Mouse (Mus musculus): ENCODE results near the gene Creb3l2. TPM values are rescaled to one million over a fixed set of nuclear protein-coding genes. Genes with fewer than 3 reads are reported as not detected.

Creb3l2 gene
- polyA plus RNA-seq, 1 experiment = 5.6 TPM

DNA sequence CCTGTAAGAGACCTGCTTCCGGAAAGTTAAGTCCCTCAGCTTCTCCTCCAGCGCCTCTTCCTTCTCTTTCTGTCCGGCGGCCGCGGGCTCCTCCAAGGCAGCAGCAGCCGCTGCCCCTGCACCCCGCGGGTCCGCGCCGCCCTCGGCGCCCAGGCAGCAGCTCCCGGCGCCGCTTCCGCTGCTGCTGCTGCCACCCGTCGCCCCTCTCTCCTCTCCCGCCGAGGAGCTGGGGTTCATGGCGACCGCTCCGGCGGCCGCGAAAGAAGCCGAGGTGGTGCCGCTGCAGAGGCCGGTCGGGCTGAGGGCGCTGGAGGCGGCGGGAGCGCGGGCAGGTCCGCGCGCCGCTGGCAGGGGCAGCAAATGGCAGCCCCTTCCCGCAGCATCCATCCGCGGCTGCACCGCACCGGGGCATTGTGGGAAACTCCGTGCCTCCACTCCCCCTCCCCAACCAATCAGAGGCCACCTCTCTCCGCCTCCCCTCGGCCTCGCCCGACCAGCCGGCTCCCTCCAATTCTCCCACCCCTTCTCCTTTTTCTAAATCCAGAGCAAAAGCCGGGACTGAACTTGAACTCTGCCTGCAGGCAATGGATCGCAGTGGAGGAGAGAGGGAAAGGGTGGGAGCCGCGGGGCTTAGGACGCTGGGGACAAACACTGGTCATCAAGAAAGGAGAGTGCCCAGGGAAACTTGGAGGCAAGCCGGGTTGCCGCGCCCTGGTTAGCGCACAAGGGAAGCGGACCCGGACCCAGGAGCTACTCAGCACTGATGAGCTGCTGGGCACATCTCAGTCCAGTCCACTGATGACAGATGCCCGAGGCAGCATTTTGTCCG, 142.2 kb downstream of the Creb3l2 start, which contains the start of gene Dgki:
TSS of gene Dgki (minus strand) at position 623 of the 829 bp plus-strand sequence.
- Histone ChIP-seq H3K4me1 (ENCODE audit: control insufficient read depth, insufficient read depth, low read length) (peaks cover 8% of the 10 kb centered on the region; the same call in 1 of the 2 replicates), H3K27ac (ENCODE audit: insufficient read depth, low read length) (peak within 1 kb of the TSS; percentile 96), H3K4me3 (ENCODE audit: insufficient read depth, low read length) (peak within 1 kb of the TSS; percentile 98)
- TF ChIP-seq POLR2A (IDR thresholded peaks at IDR 0.05; ENCODE audit: extremely low read depth, insufficient read depth, low read length) = peak; percentile 82
- TF ChIP-seq CTCF (IDR thresholded peaks at IDR 0.05; ENCODE audit: extremely low read depth, insufficient read depth, low read length) = no peak

DNA sequence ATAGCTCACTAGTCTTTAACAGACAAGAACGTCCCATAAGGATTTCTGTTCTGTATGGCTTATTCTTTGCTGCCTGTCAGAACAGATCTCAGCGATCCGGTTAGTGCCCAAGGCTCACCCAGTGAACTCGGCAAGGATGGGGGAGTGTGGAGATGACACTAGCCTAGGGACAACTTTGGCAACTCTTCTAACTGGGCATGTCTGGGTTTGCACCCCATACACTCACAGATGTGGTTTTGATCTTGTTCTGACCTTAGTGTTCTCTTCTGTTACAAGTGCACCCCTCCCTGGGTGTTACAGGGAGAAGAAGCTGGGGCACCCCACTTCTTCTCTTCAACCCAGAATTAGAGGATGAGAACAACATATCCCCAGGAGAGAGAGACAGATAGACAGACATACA, 143.0 kb downstream of the Creb3l2 start:
- Histone ChIP-seq H3K4me1 (ENCODE audit: control insufficient read depth, insufficient read depth, low read length) (peaks cover 12% of the 10 kb centered on the region; the same call in 1 of the 2 replicates), H3K27ac (ENCODE audit: insufficient read depth, low read length) (peak overlapping the region; percentile 96), H3K4me3 (ENCODE audit: insufficient read depth, low read length) (peak overlapping the region; percentile 98)
- TF ChIP-seq POLR2A (IDR thresholded peaks at IDR 0.05; ENCODE audit: extremely low read depth, insufficient read depth, low read length) = no peak
- no peak for TF ChIP-seq CTCF (IDR thresholded peaks at IDR 0.05; ENCODE audit: extremely low read depth, insufficient read depth, low read length)

DNA sequence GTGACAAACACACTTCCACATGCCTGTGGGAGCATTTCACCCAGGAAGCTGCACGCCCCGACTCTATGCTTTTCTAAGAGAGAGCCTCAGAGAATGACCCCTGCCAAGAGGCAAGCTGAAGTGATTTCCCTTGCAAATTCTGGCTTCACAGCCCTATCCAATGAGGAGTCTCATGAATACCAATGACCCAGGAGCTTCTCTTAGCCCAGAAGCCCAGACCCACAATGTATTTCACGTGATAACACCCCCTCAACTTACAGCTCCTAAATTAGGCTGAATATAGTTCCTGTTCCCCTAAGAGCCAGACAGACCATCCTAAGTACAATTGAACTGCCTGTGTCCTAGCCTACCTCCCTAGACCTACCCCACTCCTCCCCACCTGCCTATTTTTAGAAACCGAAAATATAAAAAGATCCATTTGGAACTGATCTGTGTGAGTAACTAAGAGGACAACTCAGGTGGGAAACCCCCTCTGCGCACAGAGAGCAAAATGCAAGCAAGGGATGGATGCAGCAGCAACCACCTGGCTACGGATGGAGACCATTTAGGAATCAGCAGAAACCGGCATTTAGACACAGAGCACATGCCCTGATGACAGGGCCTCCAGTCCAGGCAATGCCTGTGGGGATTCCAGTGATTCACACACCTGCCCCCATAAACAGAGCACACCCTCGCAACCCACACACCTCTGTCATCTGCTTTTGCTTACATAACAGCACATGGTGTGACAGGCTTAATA, 144.0 kb downstream of the Creb3l2 start:
- peak overlapping the region; percentile 77 for H3K27ac ChIP-seq (ENCODE audit: insufficient read depth, low read length)
- H3K4me1 ChIP-seq (ENCODE audit: control insufficient read depth, insufficient read depth, low read length) = peaks cover 16% of the 10 kb centered on the region; the same call in 1 of the 2 replicates
- peak overlapping the region; percentile 98 for H3K4me3 ChIP-seq (ENCODE audit: insufficient read depth, low read length)
- TF ChIP-seq CTCF (IDR thresholded peaks at IDR 0.05; ENCODE audit: extremely low read depth, insufficient read depth, low read length) (no peak), POLR2A (IDR thresholded peaks at IDR 0.05; ENCODE audit: extremely low read depth, insufficient read depth, low read length) (peak; percentile 31; the same call in 1 of the 2 replicates)

DNA sequence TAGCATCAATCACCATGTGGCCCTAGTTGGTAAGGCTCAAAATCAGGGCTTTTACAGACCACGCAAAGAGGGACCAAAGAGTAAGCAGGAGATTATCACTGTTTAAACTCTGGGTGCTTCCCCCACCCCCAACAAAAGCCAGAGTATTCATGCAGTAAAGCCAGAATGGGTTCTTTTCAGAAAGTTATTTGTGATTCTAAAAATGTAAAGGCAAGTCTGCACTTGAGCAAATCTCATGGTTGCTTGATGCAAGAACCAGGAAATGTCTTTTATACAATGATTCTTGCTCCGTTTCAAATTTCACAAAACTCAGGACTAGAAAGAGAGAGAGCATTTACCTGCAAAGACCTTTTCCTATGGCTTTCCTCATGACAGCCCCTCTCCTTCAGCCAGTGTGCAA, 149.9 kb downstream of the Creb3l2 start:
- H3K4me3 ChIP-seq (ENCODE audit: insufficient read depth, low read length) = no peak overlapping the region
- peaks cover 27% of the 10 kb centered on the region for H3K4me1 ChIP-seq (ENCODE audit: control insufficient read depth, insufficient read depth, low read length)
- TF ChIP-seq POLR2A (IDR thresholded peaks at IDR 0.05; ENCODE audit: extremely low read depth, insufficient read depth, low read length) = no peak
- H3K27ac ChIP-seq (ENCODE audit: insufficient read depth, low read length) = no peak overlapping the region

DNA sequence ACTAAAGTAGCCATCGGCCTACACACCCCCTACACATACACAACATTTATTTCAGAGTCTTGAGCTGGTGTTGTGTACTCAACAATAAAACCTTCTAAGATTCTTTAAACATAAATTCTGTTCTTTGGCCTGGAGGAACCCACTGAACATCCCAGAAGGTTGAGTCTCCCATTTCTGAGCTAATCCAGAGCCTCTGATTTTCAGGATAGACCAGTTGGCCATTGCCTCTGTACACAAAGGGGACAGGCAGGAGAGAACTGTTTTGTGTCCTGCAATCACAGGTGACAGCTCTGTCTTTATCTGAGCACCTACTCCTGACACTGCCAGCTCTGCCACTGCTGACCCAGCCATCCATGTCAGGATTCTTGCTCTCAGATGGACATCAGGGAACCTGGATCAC, 150.8 kb downstream of the Creb3l2 start:
- no peak overlapping the region for H3K4me3 ChIP-seq (ENCODE audit: insufficient read depth, low read length)
- no peak overlapping the region for H3K27ac ChIP-seq (ENCODE audit: insufficient read depth, low read length)
- no peak for TF ChIP-seq CTCF (IDR thresholded peaks at IDR 0.05; ENCODE audit: extremely low read depth, insufficient read depth, low read length)
- no peak for TF ChIP-seq POLR2A (IDR thresholded peaks at IDR 0.05; ENCODE audit: extremely low read depth, insufficient read depth, low read length)
- H3K4me1 ChIP-seq (ENCODE audit: control insufficient read depth, insufficient read depth, low read length) = peaks cover 29% of the 10 kb centered on the region

DNA sequence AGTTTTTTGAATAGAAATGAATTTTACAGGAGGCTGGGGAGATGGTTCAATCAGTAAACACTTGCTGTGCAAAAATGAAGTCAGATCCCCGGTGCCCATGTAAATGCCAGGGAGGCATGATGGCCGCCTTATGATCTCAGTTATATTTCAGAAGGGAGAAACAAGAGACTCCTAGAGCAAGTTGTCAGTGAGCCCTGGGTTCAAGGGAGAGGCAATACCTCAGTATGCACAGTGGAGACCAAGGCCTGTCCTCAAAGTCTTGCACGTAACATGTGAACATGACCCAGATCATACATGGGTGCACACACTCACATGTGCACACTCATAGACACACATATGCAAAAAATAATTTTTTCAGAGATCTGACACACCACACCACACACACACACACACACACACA, 151.3 kb downstream of the Creb3l2 start:
- TF ChIP-seq POLR2A (IDR thresholded peaks at IDR 0.05; ENCODE audit: extremely low read depth, insufficient read depth, low read length) (no peak), CTCF (IDR thresholded peaks at IDR 0.05; ENCODE audit: extremely low read depth, insufficient read depth, low read length) (no peak)
- H3K27ac ChIP-seq (ENCODE audit: insufficient read depth, low read length) = no peak overlapping the region
- H3K4me3 ChIP-seq (ENCODE audit: insufficient read depth, low read length) = no peak overlapping the region
- H3K4me1 ChIP-seq (ENCODE audit: control insufficient read depth, insufficient read depth, low read length) = peaks cover 27% of the 10 kb centered on the region

DNA sequence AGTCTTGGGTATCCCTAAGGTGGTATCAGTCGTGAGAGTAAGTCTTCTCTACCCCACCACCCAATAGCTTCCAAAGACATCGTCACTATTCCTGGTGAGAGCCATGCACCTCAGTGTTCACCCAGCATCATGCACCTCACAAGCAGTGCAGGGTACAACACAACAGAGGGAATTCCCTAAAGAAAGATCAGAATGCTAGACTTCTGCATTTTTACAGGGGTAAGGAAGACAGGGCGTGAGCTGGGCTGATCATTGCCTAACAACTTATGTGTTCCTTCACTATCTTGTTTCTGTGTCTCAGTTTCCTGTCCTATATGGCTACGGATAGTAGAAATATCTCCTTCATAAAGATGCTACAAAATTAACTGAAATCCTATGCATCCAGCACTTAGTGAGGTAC, 155.8 kb downstream of the Creb3l2 start:
- no peak for TF ChIP-seq CTCF (IDR thresholded peaks at IDR 0.05; ENCODE audit: extremely low read depth, insufficient read depth, low read length)
- TF ChIP-seq POLR2A (IDR thresholded peaks at IDR 0.05; ENCODE audit: extremely low read depth, insufficient read depth, low read length) = no peak
- Histone ChIP-seq H3K4me3 (ENCODE audit: insufficient read depth, low read length) (no peak overlapping the region), H3K27ac (ENCODE audit: insufficient read depth, low read length) (no peak overlapping the region), H3K4me1 (ENCODE audit: control insufficient read depth, insufficient read depth, low read length) (peaks cover 12% of the 10 kb centered on the region)

DNA sequence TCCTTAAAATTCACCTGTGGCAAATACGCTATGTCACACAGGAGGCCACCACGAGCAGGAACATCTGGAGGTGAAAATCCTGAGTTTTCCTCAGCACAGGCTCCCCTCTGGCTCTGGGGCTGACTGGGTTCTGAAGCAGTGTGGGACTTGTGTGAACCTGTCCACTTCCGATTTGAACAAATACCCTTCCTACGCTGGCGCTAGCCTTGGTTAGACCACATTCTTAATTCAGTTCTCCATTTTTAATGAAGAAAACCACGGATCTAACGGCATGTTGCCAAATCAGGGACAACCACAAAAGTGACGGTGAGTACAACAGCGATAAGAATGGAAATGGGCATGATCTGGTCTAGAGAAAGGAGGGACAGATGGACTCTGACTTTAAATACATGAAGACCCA, 157.1 kb downstream of the Creb3l2 start:
- TF ChIP-seq POLR2A (IDR thresholded peaks at IDR 0.05; ENCODE audit: extremely low read depth, insufficient read depth, low read length) (no peak), CTCF (IDR thresholded peaks at IDR 0.05; ENCODE audit: extremely low read depth, insufficient read depth, low read length) (no peak)
- Histone ChIP-seq H3K4me1 (ENCODE audit: control insufficient read depth, insufficient read depth, low read length) (peaks cover 12% of the 10 kb centered on the region), H3K27ac (ENCODE audit: insufficient read depth, low read length) (no peak overlapping the region), H3K4me3 (ENCODE audit: insufficient read depth, low read length) (no peak overlapping the region)

DNA sequence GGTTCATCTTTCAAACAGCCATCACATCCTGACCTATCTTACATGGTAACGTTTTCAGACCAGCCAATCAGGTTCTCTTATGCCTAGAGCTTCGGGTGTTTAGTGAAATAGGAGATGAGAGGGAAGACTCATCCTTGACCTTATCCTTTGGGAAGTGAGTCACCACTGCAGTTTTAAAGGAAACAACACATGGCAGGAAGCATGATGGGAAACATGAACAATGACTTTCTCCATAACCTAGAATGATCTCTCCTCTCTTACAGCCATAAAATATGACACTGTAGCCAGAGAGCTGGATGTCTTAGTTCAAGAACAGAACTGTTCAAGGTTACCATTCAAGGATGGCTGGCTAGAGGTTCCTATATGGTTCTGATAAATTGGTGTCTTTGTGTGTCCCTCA, 158.6 kb downstream of the Creb3l2 start:
- Histone ChIP-seq H3K27ac (ENCODE audit: insufficient read depth, low read length) (no peak overlapping the region), H3K4me3 (ENCODE audit: insufficient read depth, low read length) (no peak overlapping the region), H3K4me1 (ENCODE audit: control insufficient read depth, insufficient read depth, low read length) (peaks cover 10% of the 10 kb centered on the region)
- no peak for TF ChIP-seq CTCF (IDR thresholded peaks at IDR 0.05; ENCODE audit: extremely low read depth, insufficient read depth, low read length)
- TF ChIP-seq POLR2A (IDR thresholded peaks at IDR 0.05; ENCODE audit: extremely low read depth, insufficient read depth, low read length) = no peak
